Mouse (Mus musculus) stomach, postnatal 0 days (tissue): Measurements from ENCODE around the gene Dctpp1. TPM values are rescaled to one million over a fixed set of nuclear protein-coding genes. Genes with fewer than 3 reads are reported as not detected.

ENCODE experiments used
- ATAC-seq: fragments of 200-750 bp; cut with Nextera tagmentation; 2 replicates; pipeline ENCODE4 v1.8.0; 2017; ENCODE audit not compliant: low FRiP score, low TSS enrichment
- DNase-seq: peaks from one replicate; pipeline ENCODE4 v3.0.0-alpha.2; 2016; ENCODE audit warnings: low spot score
- H3K27ac ChIP-seq: fragments of 300-500 bp; sonication (generic); replicated peaks from 2 replicates; pipeline ENCODE4 v1.5.1; 2014; ENCODE audit warnings: mild to moderate bottlenecking, control low read depth
- H3K27me3 ChIP-seq: fragments of 300-500 bp; sonication (generic); 2 replicates; pipeline ENCODE4 v1.6.1; 2014; ENCODE audit warnings: low read length; ENCODE audit not compliant: control insufficient read depth, insufficient read depth
- H3K36me3 ChIP-seq: fragments of 300-500 bp; sonication (generic); 2 replicates; pipeline ENCODE4 v1.6.1; 2014; ENCODE audit warnings: low read length, mixed read lengths; ENCODE audit not compliant: control insufficient read depth, insufficient read depth
- H3K4me1 ChIP-seq: fragments of 300-500 bp; sonication (generic); replicated peaks from 2 replicates; pipeline ENCODE4 v1.6.1; 2014; ENCODE audit warnings: antibody characterized with exemption; ENCODE audit not compliant: control insufficient read depth, insufficient read depth
- H3K4me2 ChIP-seq: fragments of 300-500 bp; sonication (generic); replicated peaks from 2 replicates; pipeline ENCODE4 v1.6.1; 2014; ENCODE audit warnings: low read depth, mild to moderate bottlenecking, control low read depth, moderate library complexity
- H3K4me3 ChIP-seq: fragments of 300-500 bp; sonication (generic); 2 replicates; pipeline ENCODE4 v1.5.1; 2014; ENCODE audit warnings: low read depth, low read length, control low read depth
- H3K9ac ChIP-seq: fragments of 300-500 bp; sonication (generic); 2 replicates; pipeline ENCODE4 v1.6.1; 2014; ENCODE audit warnings: mild to moderate bottlenecking, low read length, control low read depth, mixed read lengths
- H3K9me3 ChIP-seq: fragments of 300-500 bp; sonication (generic); 2 replicates; pipeline ENCODE4 v1.6.1; 2016; ENCODE audit warnings: low read length; ENCODE audit not compliant: control insufficient read depth
- CTCF ChIP-seq: IDR thresholded peaks from 2 replicates; pipeline ENCODE4 v1.5.1; 2016; ENCODE audit warnings: antibody characterized with exemption, low read depth, mild to moderate bottlenecking, moderate library complexity
- EP300 ChIP-seq: optimal IDR thresholded peaks from 2 replicates; pipeline ENCODE3; 2016; ENCODE audit warnings: antibody characterized with exemption
- WGBS: fragments of 180-500 bp; shearing (Covaris S2); extraction: QIAGEN DNeasy Blood & Tissue Kit; methylation state at CpG from one replicate; pipeline ENCODE4 v1.1.7; 2014; 5-methylcytosine and 5-hydroxymethylcytosine counted together
- polyA plus RNA-seq: library from polyadenylated mRNA; unstranded; fragments of >200 nt; fragmentation: Nextera tagmentation; extraction: Ambion mirVana; gene quantifications from 2 replicates; pipeline ENCODE4 v1.2.1, GENCODE M21; 2015

Dctpp1 gene
- polyA plus RNA-seq, 1 experiment from 2014 or later = 84.5 TPM

DNA sequence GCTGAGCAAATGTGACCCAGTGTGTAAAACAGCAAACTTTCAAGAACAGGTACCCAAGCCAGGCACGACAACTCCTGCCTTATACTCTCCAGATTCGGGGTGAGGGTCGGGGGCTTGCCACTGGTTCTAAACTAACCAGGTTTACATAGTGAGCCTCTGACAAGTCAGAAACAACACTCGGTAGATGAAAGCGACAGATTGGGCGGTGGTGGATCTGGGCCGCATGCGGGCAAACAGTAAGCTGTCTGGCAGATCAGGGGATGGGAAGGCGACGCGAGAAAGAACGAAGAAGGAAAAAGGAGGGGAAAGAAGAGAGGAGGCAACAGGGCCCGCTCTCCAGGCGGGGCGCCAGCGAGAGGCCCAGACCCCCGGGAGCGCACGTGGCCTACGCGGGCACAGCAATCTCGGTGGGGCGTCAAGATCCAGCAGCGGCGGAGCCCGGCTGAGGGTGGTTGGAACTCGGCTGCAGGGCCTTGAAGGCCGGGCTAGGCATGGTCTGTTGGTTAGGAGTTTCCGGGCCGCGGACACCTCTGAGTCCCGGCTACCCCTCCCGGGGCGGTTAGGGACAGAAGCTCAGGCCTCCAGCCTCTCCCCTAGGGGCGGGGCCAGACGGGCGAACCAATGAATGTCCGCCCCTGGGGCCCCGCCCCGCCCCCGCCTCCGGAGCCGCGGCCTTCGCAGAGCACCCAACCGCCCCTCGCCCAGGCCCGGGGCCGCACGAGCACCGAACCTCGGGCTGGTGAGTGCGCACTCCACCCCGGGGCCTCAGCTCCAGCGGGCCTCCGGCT, 16.4 kb downstream of the Dctpp1 start, which contains the start of gene Zfp771:
Zfp771 (plus strand) TSS at position 405 of the 788 bp plus-strand sequence.
- TF ChIP-seq EP300 (peak; percentile 58), CTCF (peak; percentile 38)
- DNase-seq = peak; percentile 96
- ATAC-seq = peak; percentile 96
- no peaks in the 10 kb centered on the region for H3K4me1 ChIP-seq
- peak within 1 kb of the TSS; percentile 96 for H3K9ac ChIP-seq
- peak within 1 kb of the TSS; percentile 80 for H3K4me3 ChIP-seq
- H3K4me2 ChIP-seq = peak within 1 kb of the TSS; percentile 77
- H3K27me3 ChIP-seq = no peaks in the 10 kb centered on the region
- H3K27ac ChIP-seq = peak within 1 kb of the TSS; percentile 96
- H3K9me3 ChIP-seq = no peaks in the 10 kb centered on the region
- under 1% methylated on average over 56 of the region's 56 CpGs for WGBS
- H3K36me3 ChIP-seq = 0 out of 2 replicates have a peak, but pooled peaks cover 3% of the 10 kb centered on the region

DNA sequence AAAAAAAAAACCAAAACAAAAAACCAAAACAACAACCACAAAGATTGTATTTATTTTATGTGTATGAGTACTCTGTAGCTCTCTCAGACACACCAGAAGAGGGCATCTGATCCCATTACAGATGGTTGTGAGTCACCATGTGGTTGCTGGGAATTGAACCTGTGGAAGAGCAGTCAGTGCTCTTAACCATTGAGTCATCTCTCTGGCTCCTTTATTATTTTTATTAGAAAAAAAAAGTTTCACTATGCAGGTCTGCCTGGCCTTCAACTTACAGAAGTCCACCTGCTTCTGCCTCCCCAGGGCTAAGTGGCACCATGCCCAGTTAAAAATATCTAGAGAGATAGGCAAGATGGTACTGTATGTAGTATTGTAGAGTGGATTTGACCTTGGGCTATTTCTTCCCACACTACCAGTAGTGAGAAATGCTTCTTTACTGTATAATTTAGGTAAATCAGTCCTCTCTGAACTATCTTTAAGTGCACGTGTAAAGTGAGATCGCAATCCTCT, 17.1 kb downstream of the Dctpp1 start:
- ATAC-seq (no peak), DNase-seq (no peak)
- Histone ChIP-seq H3K9me3 (no peaks in the 10 kb centered on the region), H3K36me3 (0 out of 2 replicates have a peak, but pooled peaks cover 3% of the 10 kb centered on the region), H3K9ac (peak overlapping the region; percentile 96), H3K4me3 (peak overlapping the region; percentile 80), H3K27ac (peak overlapping the region; percentile 96), H3K27me3 (no peaks in the 10 kb centered on the region), H3K4me1 (no peaks in the 10 kb centered on the region), H3K4me2 (peak overlapping the region; percentile 77)
- peak; percentile 13; the same call in 1 of the 2 replicates for TF ChIP-seq CTCF
- TF ChIP-seq EP300 = no peak
- 23% methylated on average over 2 of the region's 2 CpGs for WGBS

DNA sequence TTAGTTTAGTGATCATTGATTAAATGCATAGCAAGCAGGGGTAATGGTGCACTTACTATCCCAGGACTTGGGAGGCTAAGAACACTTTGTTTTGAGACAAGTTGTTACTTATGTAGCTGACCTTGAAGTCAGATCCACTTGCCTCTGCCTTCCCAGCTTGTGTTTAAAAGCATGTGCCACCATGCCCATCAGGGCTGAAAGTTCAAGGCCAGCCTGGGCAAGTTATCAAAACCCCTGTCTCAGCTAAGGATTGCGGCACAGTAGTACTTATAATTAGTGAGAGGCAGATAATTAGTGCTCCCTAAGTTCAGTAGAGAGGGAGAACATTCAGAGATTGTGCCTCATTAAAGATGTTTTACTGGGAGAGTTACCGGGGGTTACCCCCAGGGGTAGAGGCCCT, 25.7 kb downstream of the Dctpp1 start:
- ATAC-seq (no peak), DNase-seq (no peak)
- Histone ChIP-seq H3K36me3 (peaks cover 22% of the 10 kb centered on the region), H3K9ac (no peak overlapping the region), H3K27me3 (no peaks in the 10 kb centered on the region), H3K4me3 (no peak overlapping the region), H3K4me2 (no peak overlapping the region), H3K27ac (no peak overlapping the region), H3K9me3 (no peaks in the 10 kb centered on the region), H3K4me1 (no peaks in the 10 kb centered on the region)
- 91% methylated on average over 2 of the region's 2 CpGs for WGBS
- no peak for TF ChIP-seq EP300
- TF ChIP-seq CTCF = no peak

DNA sequence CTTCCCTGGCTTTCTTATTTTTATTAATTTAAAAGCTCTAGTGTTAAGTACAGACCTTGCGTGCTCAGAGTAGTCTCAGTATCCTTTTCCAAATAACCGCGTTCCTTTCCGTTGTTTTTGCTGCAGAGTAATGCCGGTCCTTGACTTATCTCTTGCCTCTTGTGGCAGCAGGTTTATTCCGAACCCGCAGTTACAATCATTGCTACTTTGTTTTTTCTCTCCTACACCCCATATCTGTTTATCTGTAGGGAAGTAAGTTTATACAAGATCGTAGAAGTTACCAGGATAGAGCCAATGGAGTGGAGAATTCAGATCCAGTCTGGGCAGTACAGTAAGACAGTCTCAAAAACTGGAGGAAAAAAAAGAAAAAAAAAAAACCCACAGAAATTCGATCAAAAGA, 26.7 kb downstream of the Dctpp1 start:
- no peak for DNase-seq
- H3K4me1 ChIP-seq = no peaks in the 10 kb centered on the region
- no peaks in the 10 kb centered on the region for H3K9me3 ChIP-seq
- no peaks in the 10 kb centered on the region for H3K27me3 ChIP-seq
- ATAC-seq = no peak
- TF ChIP-seq CTCF = no peak
- no peak for TF ChIP-seq EP300
- peak overlapping the region; percentile 87 for H3K9ac ChIP-seq
- peak overlapping the region; percentile 80 for H3K4me3 ChIP-seq
- WGBS = 2% methylated on average over 9 of the region's 9 CpGs
- peak overlapping the region; percentile 79 for H3K4me2 ChIP-seq
- H3K36me3 ChIP-seq = peaks cover 22% of the 10 kb centered on the region
- no peak overlapping the region; the same call in 1 of the 2 replicates for H3K27ac ChIP-seq

DNA sequence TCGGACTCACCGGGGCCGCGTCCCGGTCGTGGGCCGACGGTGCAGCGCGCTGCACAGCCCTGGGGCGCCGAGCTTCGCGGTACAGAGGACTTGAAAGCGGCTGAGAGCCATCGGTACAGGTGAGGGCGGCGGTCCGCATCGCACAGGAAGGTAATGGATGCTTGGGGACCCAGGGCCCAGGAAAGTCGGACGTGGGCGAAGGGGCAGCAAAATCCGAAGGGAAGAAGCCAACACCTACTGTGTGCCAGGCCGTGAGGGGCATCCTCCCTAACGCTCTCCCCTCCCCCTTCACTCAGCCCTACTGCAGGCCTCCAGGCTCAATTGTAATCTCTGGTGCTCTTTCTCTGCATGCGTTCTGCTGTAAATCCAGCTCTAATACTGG, 27.1 kb downstream of the Dctpp1 start:
- H3K27ac ChIP-seq = peak overlapping the region; percentile 96
- no peak for TF ChIP-seq EP300
- TF ChIP-seq CTCF = no peak
- peak overlapping the region; percentile 87 for H3K9ac ChIP-seq
- no peaks in the 10 kb centered on the region for H3K4me1 ChIP-seq
- 0% methylated on average over 27 of the region's 27 CpGs for WGBS
- peak overlapping the region; percentile 79 for H3K4me2 ChIP-seq
- H3K4me3 ChIP-seq = peak overlapping the region; percentile 80
- H3K36me3 ChIP-seq = peaks cover 22% of the 10 kb centered on the region
- no peaks in the 10 kb centered on the region for H3K9me3 ChIP-seq
- ATAC-seq = peak; percentile 0; the same call in 1 of the 2 replicates
- H3K27me3 ChIP-seq = no peaks in the 10 kb centered on the region
- DNase-seq = no peak
